Mouse (Mus musculus): ENCODE measurements around the gene Gm28729. TPM values are rescaled to one million over a fixed set of nuclear protein-coding genes. Genes with fewer than 3 reads are reported as not detected.
"Not testable (repeated sequence)": the region's sequence is repeated elsewhere in the genome, so short reads cannot be mapped to it uniquely, and the experiment has no call there.

The Gm28729 gene
- total RNA-seq, 2 experiments from 2014 or later, result 0.34 TPM; not detected in 1

DNA sequence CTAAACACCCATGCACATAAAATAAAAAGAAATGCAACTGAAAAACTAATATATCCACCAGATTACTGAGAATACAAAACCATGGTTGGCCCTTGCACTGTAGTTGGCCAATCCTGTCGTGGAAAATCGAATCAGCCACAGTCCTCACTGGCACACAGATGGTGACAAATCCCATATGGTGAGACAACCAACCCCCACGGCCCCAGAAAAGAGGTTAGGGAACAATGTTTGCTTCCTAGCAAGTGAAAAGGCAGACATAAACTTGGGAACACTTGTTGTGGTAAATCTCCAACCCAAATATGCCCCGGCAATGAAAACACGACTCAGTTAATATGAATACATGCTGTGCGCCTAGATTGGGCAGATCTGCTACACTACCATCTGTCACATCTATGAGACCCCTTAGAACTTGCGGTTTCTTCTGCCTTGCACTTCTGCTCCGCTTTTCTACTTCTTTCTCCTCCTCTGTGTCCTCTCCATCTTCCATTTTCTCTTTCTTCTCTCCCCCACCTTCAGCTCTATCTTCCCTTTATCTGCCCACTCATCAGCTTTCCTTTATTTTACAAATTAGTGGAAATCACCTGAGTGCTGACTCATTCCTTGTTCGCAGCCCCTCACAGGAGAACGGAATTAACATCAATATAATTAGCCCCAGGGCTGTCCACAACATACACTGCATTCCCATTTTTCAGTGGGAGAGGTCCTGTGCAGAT is 5.1 kb upstream of the Gm28729 start:
- intact Hi-C loops (cut with DNase I), result no loop called here
- DNase-seq (ENCODE audit: low spot score in 2 of 2), result no peak

DNA sequence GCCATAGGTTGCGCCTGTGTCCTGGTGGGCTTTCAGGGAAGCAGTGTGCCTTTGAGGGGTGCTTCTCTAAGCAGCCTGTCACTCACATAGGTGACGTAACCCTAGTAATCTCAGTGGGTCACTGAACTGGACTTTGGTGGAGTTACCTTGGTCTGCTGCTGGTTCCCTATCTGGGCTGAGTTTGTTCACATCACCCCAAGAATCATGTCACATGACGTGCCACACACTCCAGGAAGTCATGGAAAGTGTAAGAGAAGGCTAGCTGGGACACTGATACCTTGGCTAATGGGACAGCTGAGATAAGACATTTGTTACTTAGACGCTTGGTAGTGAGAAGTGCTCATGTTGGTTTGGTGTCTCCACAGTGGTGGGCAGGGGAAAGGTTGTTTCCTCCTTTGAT is 947 bp upstream of the Gm28729 start:
- DNase-seq (ENCODE audit: low spot score in 2 of 2), result no peak
- intact Hi-C loops (cut with DNase I), result no loop called here

DNA sequence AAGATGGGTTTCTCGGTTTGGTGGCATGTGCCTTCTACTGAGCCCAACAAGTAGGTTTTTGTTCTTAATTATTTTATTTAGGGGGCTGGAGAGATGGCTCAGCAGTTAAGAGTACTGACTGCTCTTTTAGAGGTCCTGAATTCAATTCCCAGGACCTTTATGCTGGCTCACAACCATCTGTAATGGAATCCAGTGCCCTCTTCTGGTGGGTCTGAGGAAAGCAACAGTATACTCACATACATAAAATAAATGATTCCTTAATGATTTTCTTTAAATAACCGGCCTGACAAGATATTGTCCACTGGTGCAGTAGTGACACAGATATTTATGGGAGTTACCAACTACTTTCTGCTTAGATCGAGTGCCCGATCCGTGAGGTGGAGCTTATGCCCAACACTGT is 1.9 kb downstream of the Gm28729 start:
- intact Hi-C loops (cut with DNase I), result no loop called here
- DNase-seq (ENCODE audit: low spot score in 2 of 2), result no peak

DNA sequence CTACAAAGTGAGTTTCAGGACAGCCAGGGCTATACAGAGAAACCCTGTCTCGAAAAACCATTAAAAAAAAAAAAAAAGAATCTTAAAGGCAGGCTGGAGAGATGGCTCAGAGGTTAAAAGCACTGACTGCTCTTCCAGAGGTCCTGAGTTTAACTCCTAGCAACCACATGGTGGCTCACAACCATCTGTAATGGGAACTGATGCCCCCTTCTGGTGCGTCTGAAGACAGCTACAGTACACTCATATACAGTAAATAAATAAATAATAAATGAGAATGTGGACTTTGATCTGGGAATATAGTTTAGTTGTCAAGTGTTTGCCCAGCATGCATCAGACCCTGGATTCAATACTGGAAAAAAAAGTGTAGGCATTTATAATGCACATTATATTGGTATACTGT is 3.5 kb downstream of the Gm28729 start:
- DNase-seq (ENCODE audit: low spot score in 2 of 2); intact Hi-C loops (cut with DNase I): not testable (repeated sequence)

DNA sequence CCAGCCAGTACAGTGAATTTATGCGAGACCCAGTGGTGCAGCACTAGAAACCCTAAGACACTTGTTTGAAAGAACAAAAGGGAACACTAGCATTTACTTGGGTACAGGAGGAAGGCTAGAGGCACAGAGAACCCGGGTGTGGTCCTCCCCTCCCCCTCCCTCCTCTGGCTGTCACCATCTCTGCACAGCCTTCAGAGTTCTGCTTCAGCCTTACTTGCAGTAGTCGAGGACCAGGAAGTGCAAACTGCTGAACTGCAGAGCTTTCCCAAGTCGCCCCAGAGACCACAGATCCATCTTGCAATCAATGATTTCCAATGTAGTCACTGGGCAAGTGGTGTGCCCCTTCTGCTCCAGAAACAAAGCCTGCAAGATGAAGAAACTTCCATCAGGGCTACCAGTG is 7.6 kb downstream of the Gm28729 start:
- intact Hi-C loops (cut with DNase I), result no loop called here
- no peak for DNase-seq (ENCODE audit: low spot score in 2 of 2)

DNA sequence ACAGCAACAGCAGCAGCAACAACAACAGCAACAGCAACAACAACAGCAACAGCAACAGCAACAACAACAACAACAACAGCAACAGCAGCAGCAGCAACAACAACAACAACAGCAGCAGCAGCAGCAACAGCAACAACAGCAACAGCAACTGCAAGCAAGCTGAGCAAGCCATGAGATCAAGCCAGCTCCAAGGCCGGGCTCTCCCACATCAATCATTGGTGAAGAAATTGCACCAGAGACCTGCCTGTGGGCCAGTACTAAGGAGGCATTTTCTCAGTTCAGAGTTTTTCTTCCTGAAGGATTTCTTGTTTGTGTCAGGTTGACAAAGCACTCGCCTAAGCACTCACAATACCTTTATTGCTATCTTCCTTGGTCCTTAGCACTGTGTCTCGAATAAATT is 8.3 kb downstream of the Gm28729 start:
- intact Hi-C loops (cut with DNase I), result no loop called here
- no peak for DNase-seq (ENCODE audit: low spot score in 2 of 2)

DNA sequence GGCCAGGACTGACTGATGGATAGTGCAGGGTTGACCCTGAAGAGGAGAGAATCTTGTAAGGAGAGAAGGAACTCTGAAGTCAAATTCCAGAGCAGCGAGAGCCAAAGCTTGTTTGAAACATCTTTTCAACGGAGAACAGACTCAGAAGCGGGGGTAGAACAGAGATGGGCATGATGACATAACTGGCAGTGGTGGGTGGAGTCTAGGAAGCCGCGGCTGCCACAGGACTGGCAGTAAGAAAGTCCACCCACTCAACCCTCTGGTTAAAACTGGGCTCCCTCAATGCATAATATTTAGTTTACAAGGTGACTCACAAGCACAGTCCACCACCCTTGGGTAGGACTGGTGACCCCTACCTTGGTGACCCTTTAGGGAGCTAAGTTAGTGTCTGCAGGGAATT is 9.3 kb downstream of the Gm28729 start:
- DNase-seq (ENCODE audit: low spot score in 2 of 2), result peak in 1 of 2 experiments; percentile 24
- intact Hi-C loops (cut with DNase I), result no loop called here

DNA sequence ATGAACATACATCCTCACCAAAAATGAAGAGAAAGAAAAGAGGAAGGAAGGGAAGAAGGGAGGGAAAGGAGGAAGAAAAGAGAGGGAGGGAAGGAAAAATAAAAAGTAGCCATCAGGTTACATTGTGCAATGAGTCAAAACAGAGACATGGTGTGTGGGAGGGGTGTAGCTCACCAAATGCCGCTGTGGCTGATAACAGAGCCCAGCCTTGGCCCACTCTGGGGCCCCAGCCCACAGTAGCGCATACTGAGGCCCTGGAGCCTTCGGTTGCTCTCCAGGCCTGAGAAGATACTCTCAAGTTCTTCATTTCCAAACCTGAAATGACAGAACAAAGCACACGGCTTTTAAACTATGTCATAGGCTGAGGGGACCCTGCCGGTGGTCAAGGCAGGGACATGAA is 10.8 kb downstream of the Gm28729 start:
- DNase-seq (ENCODE audit: low spot score in 2 of 2), result no peak
- intact Hi-C loops (cut with DNase I), result no loop called here

DNA sequence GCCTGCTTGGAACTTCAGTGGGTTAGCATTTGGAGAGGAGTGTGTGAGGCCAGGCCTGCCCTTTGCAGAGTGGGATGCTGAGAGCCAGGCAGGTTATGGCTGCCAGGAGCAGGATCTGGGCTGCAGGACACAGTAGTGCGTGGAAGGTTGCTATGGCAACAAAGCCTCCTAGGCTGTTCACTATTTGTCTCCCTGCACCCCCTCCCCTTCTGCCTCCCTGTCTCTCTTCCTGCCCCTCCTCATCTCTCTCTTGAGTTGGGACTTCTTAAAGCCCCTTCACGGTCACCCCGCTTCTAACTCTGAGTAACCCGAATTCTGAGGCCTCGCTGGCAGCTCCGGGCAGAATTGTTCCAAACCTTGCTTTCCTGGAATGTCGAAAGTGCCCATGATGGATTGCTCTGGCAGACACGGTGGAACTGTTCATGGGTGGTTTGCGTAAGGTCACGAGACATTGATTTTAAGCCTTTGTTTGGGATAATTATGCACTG is 19.0 kb downstream of the Gm28729 start:
- DNase-seq (ENCODE audit: low spot score in 2 of 2), result peak; percentile 50 to 78
- intact Hi-C loops (cut with DNase I), result no loop called here

DNA sequence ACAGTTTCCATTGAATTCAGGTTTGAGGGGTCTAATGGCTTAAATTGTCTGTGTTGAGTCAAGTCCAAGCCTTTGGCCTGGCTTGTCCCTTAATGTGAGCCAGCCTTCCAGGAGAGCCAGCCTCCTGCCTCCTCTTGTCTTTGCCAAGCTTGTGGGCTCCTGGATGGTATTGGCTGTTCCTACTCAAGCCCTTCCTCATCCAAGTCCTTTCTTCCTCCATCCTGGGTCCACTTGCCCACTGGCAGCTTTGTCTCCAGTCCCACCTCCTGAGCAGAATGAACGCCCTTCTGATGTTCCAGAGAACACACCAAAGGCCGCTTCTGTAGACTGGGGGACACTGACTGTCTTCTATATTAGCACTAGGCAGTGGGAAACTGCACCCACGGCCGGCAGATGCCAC is 19.9 kb downstream of the Gm28729 start:
- intact Hi-C loops (cut with DNase I), result no loop called here
- DNase-seq (ENCODE audit: low spot score in 2 of 2), result no peak

DNA sequence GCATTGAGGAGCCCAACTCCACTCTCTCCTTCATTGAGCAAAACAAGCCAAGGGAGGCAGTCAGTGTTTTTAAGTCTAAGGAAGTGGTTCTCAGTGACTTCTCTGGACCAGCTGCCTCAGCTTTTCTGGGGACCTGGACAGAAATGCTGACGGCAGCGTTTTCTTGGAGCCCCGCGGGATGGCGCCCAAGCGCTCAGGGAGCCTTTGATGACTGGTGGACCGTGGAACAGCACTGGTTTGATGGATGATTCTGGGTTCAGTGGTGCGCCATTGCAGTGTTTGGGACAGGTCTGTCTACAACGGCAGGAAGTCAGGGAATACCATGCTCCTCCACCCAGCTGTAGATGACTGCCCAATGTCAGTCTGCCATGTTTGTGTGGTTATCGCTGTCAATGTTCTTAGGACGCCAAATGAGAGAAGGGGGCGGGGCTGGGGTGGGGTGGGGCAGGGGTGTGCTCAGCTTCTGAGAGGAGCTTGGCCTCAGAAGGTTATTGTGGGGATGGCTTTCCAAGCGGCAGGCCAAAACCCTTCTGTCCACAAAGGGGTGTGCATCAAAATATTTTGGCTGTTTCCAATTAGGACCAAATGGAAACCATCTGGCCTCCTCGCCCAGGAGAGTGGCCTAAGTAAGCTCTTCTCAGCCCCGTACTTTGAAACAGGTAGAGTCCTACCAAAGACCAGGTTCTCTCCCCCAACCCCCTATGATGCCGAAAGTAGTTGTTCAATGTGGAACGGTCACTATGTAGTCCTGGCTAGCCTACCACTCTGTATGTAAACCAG is 20.8 kb downstream of the Gm28729 start:
- no peak for DNase-seq (ENCODE audit: low spot score in 2 of 2)
- intact Hi-C loops (cut with DNase I), result no loop called here

DNA sequence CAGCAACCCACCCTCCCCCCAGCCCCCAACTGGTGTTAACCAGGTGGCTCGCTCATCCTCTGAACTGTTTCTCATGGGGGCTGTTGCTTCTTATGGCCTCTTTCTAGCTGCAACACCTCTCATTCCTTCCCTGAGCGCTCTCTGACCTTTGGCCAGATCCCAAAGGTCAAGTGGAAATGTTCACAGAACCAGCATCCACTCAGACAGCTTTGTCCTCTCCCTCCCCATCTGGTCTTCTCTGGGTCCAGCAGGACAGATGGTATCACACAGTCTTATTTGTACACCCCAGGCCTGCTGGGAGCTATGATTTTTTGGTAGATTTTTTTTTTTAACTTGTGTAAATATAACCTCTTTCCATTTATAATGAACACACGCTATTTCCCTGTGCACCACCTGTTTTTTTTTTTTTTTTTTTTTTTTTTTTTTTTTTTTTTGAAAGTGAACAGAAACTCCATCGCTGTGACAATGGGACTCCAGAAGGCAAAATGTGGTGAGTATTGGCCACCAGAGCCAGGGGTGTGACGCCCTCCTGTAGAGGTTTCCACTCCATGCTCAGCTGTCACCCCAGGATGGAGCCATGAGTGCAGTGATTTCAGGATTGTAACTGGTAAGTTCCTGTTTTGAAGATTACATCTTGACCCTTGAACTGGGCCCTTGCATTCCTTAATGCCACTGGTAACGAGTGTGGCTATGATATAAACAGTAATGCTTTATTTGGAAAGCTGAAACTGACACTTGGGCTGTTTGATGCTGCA is 22.0 kb downstream of the Gm28729 start:
- intact Hi-C loops (cut with DNase I), result no loop called here
- no peak for DNase-seq (ENCODE audit: low spot score in 2 of 2)

DNA sequence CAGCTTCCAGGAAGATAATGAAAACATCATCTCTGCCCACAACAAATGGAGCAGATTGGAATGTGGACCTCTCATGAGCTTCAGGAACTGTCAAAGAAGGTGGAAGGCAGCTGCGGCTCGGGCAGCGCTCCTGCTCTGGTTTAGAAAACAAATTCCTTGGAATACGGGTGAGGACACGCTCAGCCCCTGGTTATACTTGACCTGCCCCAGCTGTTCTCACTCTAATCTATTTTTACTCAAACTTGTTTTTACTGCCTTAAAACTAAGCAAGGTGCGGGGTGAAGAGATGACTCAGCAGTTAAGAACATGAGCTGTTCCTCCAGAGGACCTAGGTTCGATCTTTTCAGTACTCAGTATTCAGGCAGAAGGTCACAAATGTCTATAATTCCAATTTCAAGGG is 23.8 kb downstream of the Gm28729 start:
- DNase-seq (ENCODE audit: low spot score in 2 of 2), result no peak
- intact Hi-C loops (cut with DNase I), result no loop called here

DNA sequence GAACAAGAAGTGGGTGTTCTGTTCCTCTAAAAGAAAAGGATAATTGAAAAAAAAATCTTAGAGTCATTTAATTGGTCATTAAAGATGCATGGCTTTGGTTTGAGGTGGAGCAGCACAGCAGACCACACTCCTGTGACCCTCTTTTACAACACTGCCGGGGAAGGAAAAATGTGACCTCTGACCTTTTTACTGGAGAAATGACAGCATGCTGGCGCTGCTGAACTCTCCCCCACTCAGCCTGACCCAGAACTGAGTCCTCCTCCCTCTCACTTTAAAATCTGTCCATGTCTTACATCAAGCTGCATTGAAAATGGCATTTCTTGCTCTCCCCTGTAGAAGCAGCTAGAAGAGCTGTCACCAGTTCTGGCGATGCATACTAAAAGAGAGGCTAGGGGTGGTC is 31.9 kb downstream of the Gm28729 start:
- intact Hi-C loops (cut with DNase I), result loop anchor here (5.0 to 10.0 kb wide), 2 partner anchors 131 to 208 kb away; partner anchors contain the start of gene Atp1b3
- no peak for DNase-seq (ENCODE audit: low spot score in 2 of 2)

DNA sequence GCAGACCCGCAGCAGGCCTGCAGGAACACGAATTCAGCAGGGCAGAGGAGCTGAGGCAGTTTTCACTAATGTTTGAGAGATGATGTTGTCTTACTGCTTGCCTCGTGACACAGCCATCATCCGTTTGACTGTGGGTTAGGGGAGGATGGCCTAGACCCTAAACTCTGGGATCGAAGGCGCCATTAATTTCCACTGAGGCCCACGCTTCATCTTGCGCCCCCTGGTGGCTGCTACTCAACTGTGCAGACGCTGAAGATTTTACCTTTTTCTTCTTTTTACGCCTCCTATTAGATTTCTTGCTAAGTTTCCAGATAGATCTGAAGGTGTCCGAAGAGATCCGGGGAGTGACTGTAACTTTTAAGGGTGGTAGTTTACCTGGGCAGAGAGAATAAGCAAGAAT is 33.3 kb downstream of the Gm28729 start:
- peak in 1 of 2 experiments; percentile 24 for DNase-seq (ENCODE audit: low spot score in 2 of 2)
- intact Hi-C loops (cut with DNase I), result loop anchor here (5.0 to 10.0 kb wide), 2 partner anchors 130 to 207 kb away; partner anchors contain the start of gene Atp1b3

DNA sequence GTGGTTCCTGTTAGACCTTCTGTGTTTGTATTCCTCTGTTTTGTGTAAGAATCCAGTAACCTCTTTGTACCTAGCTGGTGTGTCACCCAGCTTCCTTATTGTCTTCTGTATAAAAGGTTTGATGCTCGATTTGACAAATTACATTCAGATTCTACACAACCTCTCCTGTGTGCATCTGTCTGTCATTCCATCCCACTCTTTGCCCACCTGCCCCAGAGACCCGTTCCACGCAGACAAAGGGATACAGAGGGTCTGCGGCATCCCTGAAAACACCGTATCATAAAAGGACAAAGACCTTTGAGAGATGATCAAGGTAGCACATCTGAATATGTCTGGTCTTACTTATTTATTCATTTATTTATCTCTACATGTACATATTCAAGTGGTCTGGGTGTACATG is 37.2 kb downstream of the Gm28729 start:
- DNase-seq (ENCODE audit: low spot score in 2 of 2); intact Hi-C loops (cut with DNase I): not testable (repeated sequence)

DNA sequence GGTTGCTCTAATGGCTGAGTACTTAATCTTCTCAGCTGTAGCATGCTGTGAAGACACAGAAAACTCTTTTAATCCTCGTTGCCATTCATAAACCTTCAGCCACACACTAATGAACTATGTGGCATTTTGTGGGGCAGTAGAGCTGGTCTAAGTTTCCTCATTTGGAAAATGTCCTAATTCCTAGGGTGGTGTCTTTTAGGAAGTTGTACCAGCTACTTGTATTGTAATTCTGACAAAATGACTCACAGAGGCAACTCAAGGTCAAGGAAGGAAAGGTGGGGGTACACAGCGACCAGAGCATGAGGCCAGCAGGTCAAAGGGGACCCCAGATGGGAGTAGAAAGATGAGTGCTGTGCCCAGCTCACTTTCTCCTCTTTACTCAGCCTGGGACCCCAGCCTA is 41.4 kb downstream of the Gm28729 start:
- intact Hi-C loops (cut with DNase I), result no loop called here
- no peak for DNase-seq (ENCODE audit: low spot score in 2 of 2)

DNA sequence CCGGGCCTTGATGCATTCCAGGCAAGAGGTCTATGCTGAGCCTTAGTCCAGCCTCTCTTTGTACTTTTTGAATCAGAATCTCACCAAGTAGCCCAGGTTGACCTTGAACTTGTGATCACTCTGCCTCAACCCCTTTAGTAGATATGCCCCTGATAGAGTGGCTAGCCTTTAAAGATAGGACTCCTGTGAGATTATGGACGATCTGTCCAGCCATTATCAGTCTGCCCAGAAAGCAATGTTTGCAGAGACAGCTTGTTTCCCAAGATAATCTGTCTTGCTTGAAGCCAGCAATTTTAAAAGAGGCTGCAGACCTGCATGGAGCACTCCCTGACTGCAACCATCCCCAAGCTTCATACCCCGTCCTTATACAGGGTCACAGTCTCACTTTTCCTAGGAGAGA is 42.0 kb downstream of the Gm28729 start:
- intact Hi-C loops (cut with DNase I), result no loop called here
- no peak for DNase-seq (ENCODE audit: low spot score in 2 of 2)

DNA sequence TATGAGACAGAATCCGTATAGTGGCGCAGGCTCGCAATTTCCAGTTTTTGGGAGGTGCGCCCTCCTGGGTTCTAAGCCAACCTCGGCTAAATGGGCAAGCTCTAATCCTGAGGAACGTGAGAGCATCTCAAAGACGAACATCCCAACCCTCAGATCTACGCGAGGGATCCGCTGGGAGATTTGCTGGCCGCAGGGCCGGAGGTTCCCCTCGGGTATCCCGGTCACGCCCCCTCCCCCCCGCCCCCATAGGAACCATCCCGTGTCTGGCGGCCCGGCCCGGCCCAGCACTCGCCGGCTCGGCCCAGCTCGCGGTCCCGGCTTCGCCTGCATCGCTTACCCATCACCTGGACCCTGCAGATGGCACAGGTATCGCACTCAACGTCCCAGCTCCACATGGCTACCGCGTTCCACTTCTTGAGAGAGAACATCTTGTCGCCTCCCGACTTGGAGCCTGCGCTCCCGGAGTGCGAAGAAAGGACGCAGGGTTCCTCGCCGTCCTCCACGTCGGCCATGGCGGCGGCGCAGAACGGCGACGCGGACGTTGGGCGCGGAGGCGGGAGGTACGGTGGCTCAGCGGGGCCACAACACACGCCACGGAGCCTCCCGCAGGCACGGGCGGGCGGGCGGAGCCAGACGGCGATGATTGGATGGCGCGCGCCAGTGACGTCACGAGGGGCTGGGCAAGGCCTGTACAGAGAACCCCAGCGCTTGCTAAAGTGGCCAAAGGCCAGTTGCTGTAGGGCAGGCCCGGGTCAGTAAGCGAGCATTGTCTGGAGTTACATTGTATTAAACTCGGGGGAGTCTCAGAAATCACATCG is 46.8 kb downstream of the Gm28729 start, which contains the start of gene Rnf7:
Gene Rnf7 (minus strand): TSS at position 605 of the 818 bp plus-strand sequence.
- intact Hi-C loops (cut with DNase I), result loop anchor here (5.0 kb wide), 1 partner anchor 116 kb away; the partner anchor contains the start of gene Atp1b3
- DNase-seq (ENCODE audit: low spot score in 2 of 2), result peak; percentile 98 to 99
